Mouse (Mus musculus) kidney, postnatal 0 days (tissue): ENCODE measurements at regions not wholly inside any gene's neighbourhood (a gene's known extent, or its start where the extent isn't known, plus 50 kb on each side); places are given as distances from the start of the nearest gene placed in this dataset.

Experiments used
- ATAC-seq: fragments of 200-750 bp; cut with Nextera tagmentation; replicated peaks from 2 replicates; pipeline ENCODE4 v1.8.0; 2017; ENCODE audit warnings: low read depth, moderate number of reproducible peaks, moderate TSS enrichment, moderate library complexity; ENCODE audit not compliant: low FRiP score
- DNase-seq: peaks from one replicate; pipeline ENCODE4 v3.0.0-alpha.2; 2016; ENCODE audit warnings: low spot score
- H3K27ac ChIP-seq: fragments of 300-500 bp; sonication (generic); 2 replicates; pipeline ENCODE4 v1.5.1; 2014; ENCODE audit warnings: mild to moderate bottlenecking
- H3K27me3 ChIP-seq: fragments of 300-500 bp; sonication (generic); 2 replicates; pipeline ENCODE4 v1.6.1; 2014; ENCODE audit warnings: low read length, mixed read lengths; ENCODE audit not compliant: insufficient read depth
- H3K36me3 ChIP-seq: fragments of 300-500 bp; sonication (generic); 2 replicates; pipeline ENCODE4 v1.6.1; 2014; ENCODE audit warnings: low read length, mixed read lengths; ENCODE audit not compliant: insufficient read depth
- H3K4me1 ChIP-seq: fragments of 300-500 bp; sonication (generic); replicated peaks from 2 replicates; pipeline ENCODE4 v1.6.1; 2014; ENCODE audit warnings: antibody characterized with exemption, low read length, mixed read lengths; ENCODE audit not compliant: insufficient read depth
- H3K4me2 ChIP-seq: fragments of 300-500 bp; sonication (generic); 2 replicates; pipeline ENCODE4 v1.6.1; 2014; ENCODE audit warnings: mild to moderate bottlenecking, low read length, moderate library complexity, mixed read lengths
- H3K4me3 ChIP-seq: fragments of 300-500 bp; sonication (generic); replicated peaks from 2 replicates; pipeline ENCODE4 v1.5.1; 2014; ENCODE audit warnings: low read depth, low read length
- H3K9ac ChIP-seq: fragments of 300-500 bp; sonication (generic); 2 replicates; pipeline ENCODE4 v1.6.1; 2014; ENCODE audit warnings: low read depth, low read length
- H3K9me3 ChIP-seq: fragments of 300-500 bp; sonication (generic); replicated peaks from 2 replicates; pipeline ENCODE4 v1.6.1; 2016; ENCODE audit warnings: low read length, inconsistent platforms, mixed read lengths
- CTCF ChIP-seq: IDR thresholded peaks from 2 replicates; pipeline ENCODE4 v1.5.1; 2016; ENCODE audit warnings: antibody characterized with exemption, low read depth, mild to moderate bottlenecking, moderate library complexity
- WGBS: fragments of 180-500 bp; shearing (Covaris S2); extraction: QIAGEN DNeasy Blood & Tissue Kit; methylation state at CpG from one replicate; pipeline ENCODE4 v1.1.7; 2014; 5-methylcytosine and 5-hydroxymethylcytosine counted together

DNA sequence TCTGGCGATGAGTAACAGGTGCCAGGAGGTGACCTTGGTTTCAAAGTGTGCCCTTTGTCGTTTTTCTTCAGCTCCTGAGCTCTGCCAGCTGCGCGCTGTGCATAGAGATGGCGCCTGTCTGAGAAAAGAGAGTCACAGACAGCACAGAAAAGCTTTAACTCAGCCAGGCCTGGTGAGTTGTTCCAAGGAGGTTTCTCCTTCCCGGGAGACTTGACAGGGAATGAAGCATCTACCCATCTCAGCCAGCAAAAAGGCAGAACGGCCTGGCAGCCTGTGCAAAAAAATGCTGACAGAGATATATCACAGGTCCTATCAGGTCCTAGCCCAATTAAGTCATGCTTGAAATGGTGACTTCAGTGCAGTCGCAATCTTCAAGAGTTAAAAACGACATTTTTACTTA lies 156.1 kb upstream of the Pln start:
- Histone ChIP-seq H3K4me1 (no peaks in the 10 kb centered on the region; the same call in 1 of the 2 replicates), H3K4me3 (no peak overlapping the region), H3K9ac (no peak overlapping the region), H3K9me3 (no peaks in the 10 kb centered on the region), H3K27me3 (no peaks in the 10 kb centered on the region), H3K36me3 (no peaks in the 10 kb centered on the region), H3K4me2 (no peak overlapping the region), H3K27ac (no peak overlapping the region)
- no peak for ATAC-seq
- no peak for TF ChIP-seq CTCF
- WGBS = 52% methylated on average over 9 of the region's 9 CpGs
- DNase-seq = no peak

GRCm38 (mm10) chr10:53208466-53208865 lies 129.0 kb upstream of the Pln start:
- Histone ChIP-seq H3K9me3 (no peaks in the 10 kb centered on the region), H3K4me2 (no peak overlapping the region), H3K9ac (no peak overlapping the region), H3K36me3 (no peaks in the 10 kb centered on the region), H3K4me1 (no peaks in the 10 kb centered on the region), H3K27ac (no peak overlapping the region), H3K4me3 (no peak overlapping the region), H3K27me3 (no peaks in the 10 kb centered on the region)
- WGBS = 79% methylated on average over 3 of the region's 3 CpGs
- DNase-seq (no peak), ATAC-seq (no peak)
- TF ChIP-seq CTCF = no peak

- no peak overlapping the region for H3K9ac ChIP-seq
- no peaks in the 10 kb centered on the region for H3K4me1 ChIP-seq
- H3K36me3 ChIP-seq = no peaks in the 10 kb centered on the region
- DNase-seq = peak; percentile 14
- H3K27ac ChIP-seq = no peak overlapping the region
- ATAC-seq = no peak
- H3K27me3 ChIP-seq = no peaks in the 10 kb centered on the region
- no peak overlapping the region for H3K4me2 ChIP-seq
- H3K9me3 ChIP-seq = no peaks in the 10 kb centered on the region
- H3K4me3 ChIP-seq = no peak overlapping the region
- TF ChIP-seq CTCF = no peak
These were observed 127.6 kb upstream of the Pln start for GRCm38 (mm10) chr10:53209916-53210315.
